Mouse (Mus musculus) embryonic facial prominence, embryonic 12.5 days (tissue): ENCODE results near the gene Ppan. TPM values are rescaled to one million over a fixed set of nuclear protein-coding genes. Genes with fewer than 3 reads are reported as not detected.

Experiments used
- ATAC-seq: fragments of 200-750 bp; cut with Nextera tagmentation; 2 replicates; pipeline ENCODE4 v1.8.0; 2017; ENCODE audit not compliant: insufficient number of reproducible peaks, insufficient read depth, low FRiP score, low TSS enrichment
- H3K27ac ChIP-seq: fragments of 300-500 bp; sonication (generic); 2 replicates; pipeline ENCODE4 v1.5.1; 2016; ENCODE audit warnings: mild to moderate bottlenecking
- H3K27me3 ChIP-seq: fragments of 300-500 bp; sonication (generic); 2 replicates; pipeline ENCODE4 v1.6.1; 2016; ENCODE audit warnings: mild to moderate bottlenecking, moderate library complexity
- H3K36me3 ChIP-seq: fragments of 300-500 bp; sonication (generic); 2 replicates; pipeline ENCODE4 v1.6.1; 2016; ENCODE audit warnings: mild to moderate bottlenecking
- H3K4me1 ChIP-seq: fragments of 300-500 bp; sonication (generic); 2 replicates; pipeline ENCODE4 v1.6.1; 2016
- H3K4me2 ChIP-seq: fragments of 300-500 bp; sonication (generic); replicated peaks from 2 replicates; pipeline ENCODE4 v1.6.1; 2016; ENCODE audit warnings: mild to moderate bottlenecking, moderate library complexity
- H3K4me3 ChIP-seq: fragments of 300-500 bp; sonication (generic); 2 replicates; pipeline ENCODE4 v1.5.1; 2016; ENCODE audit warnings: mild to moderate bottlenecking
- H3K9ac ChIP-seq: fragments of 300-500 bp; sonication (generic); 2 replicates; pipeline ENCODE4 v1.6.1; 2016; ENCODE audit warnings: mild to moderate bottlenecking, moderate library complexity
- H3K9me3 ChIP-seq: fragments of 300-500 bp; sonication (generic); 2 replicates; pipeline ENCODE4 v1.6.1; 2016; ENCODE audit warnings: mild to moderate bottlenecking, moderate library complexity
- whole genome bisulfite sequencing: fragments of 180-500 bp; shearing (Covaris S2); methylation state at CpG from one replicate; pipeline ENCODE4 v1.1.7; 2016; 5-methylcytosine and 5-hydroxymethylcytosine counted together
- polyA plus RNA-seq: library from polyadenylated mRNA; unstranded; fragments of >200 nt; fragmentation: Nextera tagmentation; extraction: Ambion mirVana; gene quantifications from 2 replicates; pipeline ENCODE4 v1.2.1, GENCODE M21; 2016

Ppan gene
- 75.0 and 79.3 TPM in 2 replicates for polyA plus RNA-seq

- WGBS, result under 1% methylated on average over 43 of the region's 43 CpGs
- ATAC-seq, result peak; percentile 95
- H3K4me1 ChIP-seq, result peaks cover 7% of the 10 kb centered on the region
Observed at GRCm38 (mm10) chr9:20887704-20888385, at the start of gene Ppan. Gene Ppan, plus strand, starts transcription at chr9:20888175.

DNA sequence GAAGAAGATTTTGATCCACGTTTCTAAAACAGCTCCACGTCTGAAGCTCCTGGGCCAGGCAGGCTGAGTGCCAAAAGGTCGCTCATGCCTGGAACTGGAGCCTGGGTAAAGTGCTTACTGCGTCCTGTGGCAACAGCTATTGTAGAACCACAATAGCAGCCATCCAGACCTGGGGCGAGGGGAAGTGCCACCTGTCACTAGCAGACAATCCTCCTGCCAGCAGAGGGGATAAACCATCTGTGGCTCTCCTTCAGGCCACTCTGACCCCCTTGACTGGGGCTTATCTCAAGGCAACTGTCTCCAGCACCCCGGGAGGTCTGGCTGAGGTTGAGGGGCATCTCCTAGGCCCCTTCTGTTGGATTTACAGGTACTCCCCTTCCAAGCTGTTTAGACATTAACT is 49.0 kb upstream of the Ppan start:
- H3K4me1 ChIP-seq, result no peaks in the 10 kb centered on the region
- no peak overlapping the region for H3K4me2 ChIP-seq
- 63% methylated on average over 6 of the region's 6 CpGs for whole genome bisulfite sequencing
- no peaks in the 10 kb centered on the region for H3K9me3 ChIP-seq
- ATAC-seq, result no peak
- H3K9ac ChIP-seq, result no peak overlapping the region
- H3K36me3 ChIP-seq, result no peaks in the 10 kb centered on the region
- H3K27ac ChIP-seq, result no peak overlapping the region
- no peak overlapping the region for H3K4me3 ChIP-seq
- no peaks in the 10 kb centered on the region for H3K27me3 ChIP-seq

More at GRCm38 (mm10) chr9:20887704-20888385, at the start of gene Ppan:
- H3K4me3 ChIP-seq, result peak within 1 kb of the TSS; percentile 97
- peaks cover 35% of the 10 kb centered on the region for H3K36me3 ChIP-seq
- peak within 1 kb of the TSS; percentile 93 for H3K27ac ChIP-seq
- peak within 1 kb of the TSS; percentile 85 for H3K4me2 ChIP-seq
- peak within 1 kb of the TSS; percentile 85 for H3K9ac ChIP-seq
- H3K9me3 ChIP-seq, result no peaks in the 10 kb centered on the region
- H3K27me3 ChIP-seq, result no peaks in the 10 kb centered on the region

GRCm38 (mm10) chr9:20842211-20842610 is 45.8 kb upstream of the Ppan start:
- H3K4me2 ChIP-seq, result no peak overlapping the region
- H3K4me3 ChIP-seq, result no peak overlapping the region
- H3K9ac ChIP-seq, result no peak overlapping the region
- no peaks in the 10 kb centered on the region for H3K9me3 ChIP-seq
- WGBS, result 63% methylated on average over 4 of the region's 4 CpGs
- no peaks in the 10 kb centered on the region for H3K36me3 ChIP-seq
- H3K27me3 ChIP-seq, result no peaks in the 10 kb centered on the region
- no peak for ATAC-seq
- H3K27ac ChIP-seq, result no peak overlapping the region
- H3K4me1 ChIP-seq, result no peaks in the 10 kb centered on the region

GRCm38 (mm10) chr9:20842670-20843069 is 45.3 kb upstream of the Ppan start:
- Histone ChIP-seq H3K4me3 (no peak overlapping the region), H3K9me3 (no peaks in the 10 kb centered on the region), H3K4me1 (no peaks in the 10 kb centered on the region), H3K36me3 (no peaks in the 10 kb centered on the region), H3K27ac (no peak overlapping the region), H3K4me2 (no peak overlapping the region), H3K27me3 (no peaks in the 10 kb centered on the region), H3K9ac (no peak overlapping the region)
- 33% methylated on average over 2 of the region's 2 CpGs for WGBS
- ATAC-seq, result no peak

DNA sequence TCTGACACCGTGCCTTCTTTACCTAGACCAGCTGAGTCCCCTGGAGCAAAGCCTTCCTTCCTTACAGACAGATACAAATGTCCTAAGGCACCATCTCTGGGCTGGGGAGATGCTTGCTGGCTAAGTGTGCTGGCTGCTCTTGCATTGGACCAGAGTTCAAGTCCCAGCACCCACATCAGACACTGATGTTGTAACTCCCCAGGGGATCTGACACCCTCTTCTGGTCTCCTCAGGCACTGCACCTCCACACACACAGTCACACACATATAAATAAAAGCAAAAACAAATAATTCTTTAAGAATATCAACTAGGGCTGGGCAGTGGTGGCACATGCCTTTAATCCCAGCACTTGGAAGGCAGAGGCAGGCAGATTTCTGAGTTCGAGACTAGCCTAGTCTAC is 37.8 kb upstream of the Ppan start:
- no peaks in the 10 kb centered on the region for H3K27me3 ChIP-seq
- no peaks in the 10 kb centered on the region for H3K4me1 ChIP-seq
- no peak overlapping the region for H3K4me2 ChIP-seq
- no peak overlapping the region for H3K9ac ChIP-seq
- H3K36me3 ChIP-seq, result no peaks in the 10 kb centered on the region
- WGBS, result 76% methylated on average over 2 of the region's 2 CpGs
- no peak for ATAC-seq
- no peak overlapping the region for H3K4me3 ChIP-seq
- H3K27ac ChIP-seq, result no peak overlapping the region
- H3K9me3 ChIP-seq, result no peaks in the 10 kb centered on the region

DNA sequence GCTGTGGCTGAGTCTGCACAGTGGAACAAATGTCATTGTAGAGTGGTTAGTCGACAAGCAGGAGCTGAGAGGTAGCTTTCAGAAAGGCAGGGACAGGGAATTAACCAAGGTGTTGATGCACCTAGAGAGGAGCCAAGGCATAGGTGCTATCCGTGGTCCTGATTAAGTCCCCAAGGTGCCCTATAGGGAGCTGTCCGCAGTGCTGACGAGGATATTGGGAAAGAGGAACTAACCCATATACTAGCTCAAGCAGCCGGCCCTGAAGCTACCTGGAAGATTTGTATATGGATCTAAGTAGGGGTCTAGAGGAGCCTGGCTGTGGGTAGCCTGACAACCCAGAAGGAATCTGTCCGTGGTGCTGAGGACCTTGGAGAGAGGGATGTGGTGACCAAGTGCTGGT is 30.8 kb upstream of the Ppan start:
- Histone ChIP-seq H3K27me3 (no peaks in the 10 kb centered on the region; the same call in 1 of the 2 replicates), H3K4me1 (no peaks in the 10 kb centered on the region), H3K4me3 (no peak overlapping the region), H3K27ac (no peak overlapping the region), H3K4me2 (no peak overlapping the region), H3K9ac (no peak overlapping the region), H3K9me3 (no peaks in the 10 kb centered on the region), H3K36me3 (no peaks in the 10 kb centered on the region)
- 0 out of 2 replicates have a peak, but pooled peaks have one; percentile 50 for ATAC-seq
- WGBS, result 11% methylated on average over 6 of the region's 6 CpGs

DNA sequence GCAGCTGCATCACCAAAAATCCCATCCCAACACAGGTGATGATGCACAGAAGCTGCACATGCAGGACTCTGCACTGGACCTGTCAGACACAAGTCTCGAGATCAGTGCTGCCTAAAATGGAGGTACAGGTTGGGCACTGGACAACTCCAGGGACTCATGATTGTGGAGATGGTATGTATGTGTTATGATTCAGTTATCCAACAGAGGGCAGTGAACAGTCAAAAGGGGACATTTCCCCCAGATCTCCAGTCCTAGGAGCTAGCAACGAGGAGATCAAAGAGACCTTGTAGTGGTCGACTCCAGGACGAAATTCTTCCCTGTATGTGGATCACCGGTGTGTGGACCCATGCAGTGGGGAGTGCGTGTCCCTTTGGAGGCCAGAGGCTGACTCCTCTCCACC is 28.0 kb upstream of the Ppan start:
- ATAC-seq, result no peak
- 45% methylated on average over 6 of the region's 6 CpGs for WGBS

DNA sequence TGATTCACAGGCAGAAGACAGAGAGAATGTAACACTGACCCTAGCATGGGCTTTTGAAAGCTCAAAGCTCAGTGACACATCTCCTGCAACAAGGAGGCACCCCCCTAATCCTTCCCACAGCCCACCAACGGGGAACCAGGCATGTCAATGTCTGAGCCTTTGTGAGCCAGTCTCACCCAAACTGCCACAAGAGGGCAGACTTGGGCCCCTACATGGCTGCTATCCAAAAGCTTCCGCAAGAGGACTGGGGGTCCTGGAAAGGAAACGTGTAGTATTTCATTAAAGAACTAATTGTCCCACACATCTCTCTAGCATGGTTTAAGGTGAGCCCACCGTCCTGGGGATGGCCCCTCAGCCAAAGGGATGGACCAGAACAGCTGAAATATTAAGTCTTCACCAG is 26.2 kb upstream of the Ppan start:
- no peak for ATAC-seq
- H3K9me3 ChIP-seq, result no peaks in the 10 kb centered on the region
- 10% methylated on average over 4 of the region's 4 CpGs for WGBS
- H3K36me3 ChIP-seq, result no peaks in the 10 kb centered on the region
- H3K4me3 ChIP-seq, result no peak overlapping the region
- H3K9ac ChIP-seq, result no peak overlapping the region
- H3K27ac ChIP-seq, result no peak overlapping the region
- no peak overlapping the region for H3K4me2 ChIP-seq
- no peaks in the 10 kb centered on the region; the same call in 1 of the 2 replicates for H3K27me3 ChIP-seq
- no peaks in the 10 kb centered on the region for H3K4me1 ChIP-seq

More for the DNA sequence above, 28.0 kb upstream of the Ppan start:
- no peaks in the 10 kb centered on the region for H3K9me3 ChIP-seq
- H3K4me2 ChIP-seq, result no peak overlapping the region
- H3K27ac ChIP-seq, result no peak overlapping the region
- no peak overlapping the region for H3K4me3 ChIP-seq
- no peak overlapping the region for H3K9ac ChIP-seq
- H3K27me3 ChIP-seq, result no peaks in the 10 kb centered on the region; the same call in 1 of the 2 replicates
- H3K4me1 ChIP-seq, result no peaks in the 10 kb centered on the region
- no peaks in the 10 kb centered on the region for H3K36me3 ChIP-seq

GRCm38 (mm10) chr9:20862225-20862624 is 25.8 kb upstream of the Ppan start:
- no peaks in the 10 kb centered on the region for H3K36me3 ChIP-seq
- WGBS, result 58% methylated on average over 4 of the region's 4 CpGs
- no peak overlapping the region for H3K4me2 ChIP-seq
- H3K9me3 ChIP-seq, result no peaks in the 10 kb centered on the region
- H3K4me3 ChIP-seq, result no peak overlapping the region
- ATAC-seq, result no peak
- peaks cover under 1% of the 10 kb centered on the region for H3K27me3 ChIP-seq
- H3K9ac ChIP-seq, result no peak overlapping the region
- H3K4me1 ChIP-seq, result no peaks in the 10 kb centered on the region
- no peak overlapping the region for H3K27ac ChIP-seq

- Histone ChIP-seq H3K36me3 (no peaks in the 10 kb centered on the region), H3K27ac (no peak overlapping the region), H3K4me3 (no peak overlapping the region), H3K4me1 (no peaks in the 10 kb centered on the region), H3K9me3 (no peaks in the 10 kb centered on the region), H3K9ac (no peak overlapping the region), H3K27me3 (peaks cover 45% of the 10 kb centered on the region), H3K4me2 (no peak overlapping the region)
- ATAC-seq, result no peak
- 59% methylated on average over 3 of the region's 3 CpGs for WGBS
Observed at GRCm38 (mm10) chr9:20866879-20867278, 21.1 kb upstream of the Ppan start.

DNA sequence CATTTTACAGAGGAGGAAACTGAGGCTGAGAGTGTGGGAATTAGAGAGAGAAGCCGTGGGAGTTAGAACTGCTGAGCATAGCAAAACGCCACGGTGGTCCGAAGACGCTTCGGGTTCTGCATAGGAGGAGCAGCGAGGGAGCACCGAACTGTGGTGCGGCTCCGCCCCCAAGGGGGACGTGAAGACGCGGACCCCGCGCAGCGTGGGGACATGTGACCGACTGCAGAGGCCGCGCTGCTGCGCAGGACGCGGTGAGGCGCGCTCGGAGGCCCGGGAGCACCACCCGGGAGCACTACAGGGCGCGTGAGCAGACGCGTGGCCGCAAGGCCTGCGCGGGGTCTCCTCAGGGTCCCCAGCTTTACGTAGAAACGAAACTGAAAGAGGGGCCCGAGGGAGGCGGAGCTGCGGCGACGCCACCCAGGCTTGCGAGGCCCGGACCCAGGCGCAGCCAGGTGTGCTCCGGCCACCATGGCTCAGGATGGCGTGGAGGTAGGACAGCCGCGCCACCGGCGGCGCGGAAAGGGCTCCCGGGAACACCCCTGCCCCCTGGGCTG is 19.4 kb upstream of the Ppan start, which contains the start of gene A230050P20Rik:
Gene A230050P20Rik (plus strand): TSS at position 195 of the 554 bp plus-strand sequence.
- ATAC-seq, result no peak
- no peaks in the 10 kb centered on the region for H3K9me3 ChIP-seq
- 9% methylated on average over 50 of the region's 53 CpGs for WGBS

DNA sequence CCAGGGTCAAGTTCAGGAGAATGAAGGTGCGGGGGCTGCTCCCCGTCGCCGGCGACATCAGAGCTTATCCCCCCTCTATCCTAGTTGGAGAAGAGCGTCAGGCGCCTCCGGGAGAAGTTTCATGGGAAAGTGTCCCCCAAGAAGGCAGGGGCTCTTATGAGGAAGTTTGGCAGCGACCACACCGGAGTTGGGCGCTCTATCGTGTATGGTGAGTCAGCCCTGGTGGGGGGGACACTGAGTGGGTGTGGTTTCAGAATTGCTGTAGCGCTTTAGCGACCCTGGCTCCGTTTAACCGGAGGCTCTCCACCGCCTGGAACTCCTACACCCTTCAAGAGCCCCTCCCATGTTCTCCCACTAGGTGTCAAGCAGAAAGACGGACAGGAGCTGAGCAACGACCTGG is 18.7 kb upstream of the Ppan start:
- WGBS, result 4% methylated on average over 19 of the region's 19 CpGs
- Histone ChIP-seq H3K4me2 (peak overlapping the region; percentile 49), H3K9ac (no peak overlapping the region), H3K4me3 (peak overlapping the region; percentile 38), H3K36me3 (no peaks in the 10 kb centered on the region), H3K27me3 (peaks cover 45% of the 10 kb centered on the region), H3K27ac (no peak overlapping the region), H3K9me3 (no peaks in the 10 kb centered on the region), H3K4me1 (no peaks in the 10 kb centered on the region)
- ATAC-seq, result no peak

More for the DNA sequence above, 19.4 kb upstream of the Ppan start, which contains the start of gene A230050P20Rik:
- Histone ChIP-seq H3K4me2 (peak within 1 kb of the TSS; percentile 49), H3K9ac (peak within 1 kb of the TSS; percentile 42; the same call in 1 of the 2 replicates), H3K27me3 (peaks cover 45% of the 10 kb centered on the region), H3K4me1 (no peaks in the 10 kb centered on the region), H3K4me3 (peak within 1 kb of the TSS; percentile 38), H3K36me3 (no peaks in the 10 kb centered on the region), H3K27ac (no peak within 1 kb of the TSS)
